In genomic region chr2:164966381-164966780, GRCm38 (mm10) we compare ENCODE assay signal across 9 mouse cellular contexts. TPM values are rescaled to one million over a fixed set of nuclear protein-coding genes. Genes with fewer than 3 reads are reported as not detected.
A peak's percentile ranks its signal among the peaks of the same experiment; 100 is the strongest.
DNase-seq lines count a peak whose midpoint lies in the region; TF ChIP-seq lines count a peak whose summit lies in the region.
"Had no signal": no experiment of that assay in that cellular context is flagged by ENCODE, and none has a peak within 500 bp of the region (broad histone marks: within the 10 kb centered on the region; RNA-seq: fewer than 3 reads in every experiment).

No protein-coding gene starts in this region.

- 13% methylated on average over 8 of the region's 8 CpGs for WGBS in heart, adult 2 months
- WGBS in embryonic facial prominence, embryonic 10.5 days, result 18% methylated on average over 8 of the region's 8 CpGs

- peaks cover 13% of the 10 kb centered on the region for H3K27me3 ChIP-seq in heart, adult 2 months (ENCODE audit: control insufficient read depth, insufficient read depth, low read length)
- H3K27me3 ChIP-seq in embryonic facial prominence, embryonic 10.5 days (replicated peaks; ENCODE audit: low read depth, poor library complexity, severe bottlenecking), result peaks cover 92% of the 10 kb centered on the region

- TF ChIP-seq CTCF in heart, adult 2 months (IDR thresholded peaks at IDR 0.05), result no peak

- H3K79me2 ChIP-seq in heart, adult 2 months (replicated peaks; ENCODE audit: control insufficient read depth, insufficient read depth, low read length), result no peaks in the 10 kb centered on the region

- no peak overlapping the region for H3K4me3 ChIP-seq in heart, adult 2 months
- H3K4me3 ChIP-seq in embryonic facial prominence, embryonic 10.5 days, result no peak overlapping the region

- DNase-seq in heart, postnatal 4 days, result peak; percentile 65
- no peak for DNase-seq in heart, adult 2 months
- peak; percentile 42 for DNase-seq in thymus, postnatal 0 days (ENCODE audit: low spot score)
- DNase-seq in thymus, adult 18-20 months, result no peak
- DNase-seq in embryonic facial prominence, embryonic 10.5 days (ENCODE audit: low spot score), result peak; percentile 70
- peak; percentile 73 for DNase-seq in retina, postnatal 1 day
- DNase-seq in right cerebral cortex, postnatal 4 days, result no peak
- no peak for DNase-seq in layer of hippocampus, adult 18-20 months (ENCODE audit: low spot score in 2 of 2)

- no peaks in the 10 kb centered on the region for H3K9me3 ChIP-seq in embryonic facial prominence, embryonic 10.5 days

- no peaks in the 10 kb centered on the region for H3K4me1 ChIP-seq in heart, adult 2 months (ENCODE audit: control insufficient read depth, insufficient read depth, low read length)
- H3K4me1 ChIP-seq in embryonic facial prominence, embryonic 10.5 days, result peaks cover 49% of the 10 kb centered on the region

- H3K36me3 ChIP-seq in heart, adult 2 months (ENCODE audit: control insufficient read depth, insufficient read depth, low read length), result no peaks in the 10 kb centered on the region
- no peaks in the 10 kb centered on the region for H3K36me3 ChIP-seq in embryonic facial prominence, embryonic 10.5 days (replicated peaks)

- no peak for TF ChIP-seq EP300 in heart, adult 2 months (IDR thresholded peaks at IDR 0.05; ENCODE audit: insufficient read depth, low read depth, low read length)

- intact Hi-C loops in heart, adult 2 months (cut with DNase I), result no loop called here

- no peak overlapping the region for H3K9ac ChIP-seq in heart, adult 2 months (ENCODE audit: low read depth, low read length)

- no peak overlapping the region for H3K27ac ChIP-seq in heart, adult 2 months
- H3K27ac ChIP-seq in embryonic facial prominence, embryonic 10.5 days (replicated peaks), result no peak overlapping the region
- H3K27ac ChIP-seq: macrophage had no signal

- TF ChIP-seq POLR2A in heart, adult 2 months (IDR thresholded peaks at IDR 0.05; ENCODE audit: insufficient read depth, low read depth, low read length), result no peak

RNA-seq across cellular contexts. Expression of gene Slc12a5, which starts 5.8 kb away (rescaled TPM):
- 1 to 10 TPM in 1 of 2 experiments, under 1 TPM in 1; 0.90 to 1.1 TPM for total RNA-seq in heart, postnatal 4 days (2021)
- 1 to 10 TPM; 2.2 to 2.3 TPM for total RNA-seq in heart, adult 2 months (2021)
- polyA plus RNA-seq in heart, adult 2 months (2012; rRNA removed), result 1.5 TPM in 2 replicates
- polyA plus RNA-seq in thymus, postnatal 0 days (2015; fragmentation: Nextera tagmentation; extraction: Ambion mirVana), result 0.26 and 0.30 TPM in 2 replicates
- 1.5 and 1.7 TPM in 2 replicates for polyA plus RNA-seq in embryonic facial prominence, embryonic 10.5 days (2016; fragmentation: Nextera tagmentation; extraction: Ambion mirVana)
- total RNA-seq in layer of hippocampus, adult 18-20 months (2021), result 100 to 1,000 TPM; 396 to 408 TPM
- polyA plus RNA-seq: macrophage had no signal

RNA-seq across cellular contexts. Expression of gene Mmp9, which starts 25.8 kb away (rescaled TPM):
- total RNA-seq in heart, postnatal 4 days (2021), result under 1 TPM; 0.48 to 0.63 TPM
- total RNA-seq in heart, adult 2 months (2021), result under 1 TPM; 0.93 to 0.99 TPM
- 3.5 and 5.1 TPM in 2 replicates for polyA plus RNA-seq in heart, adult 2 months (2012; rRNA removed)
- 47.8 and 53.2 TPM in 2 replicates for polyA plus RNA-seq in thymus, postnatal 0 days (2015; fragmentation: Nextera tagmentation; extraction: Ambion mirVana)
- polyA plus RNA-seq in embryonic facial prominence, embryonic 10.5 days (2016; fragmentation: Nextera tagmentation; extraction: Ambion mirVana), result 0.28 and 0.77 TPM in 2 replicates
- total RNA-seq in layer of hippocampus, adult 18-20 months (2021), result 1 to 10 TPM; 1.5 to 1.6 TPM

RNA-seq across cellular contexts. Expression of gene Zfp335, which starts 54.8 kb away (rescaled TPM):
- total RNA-seq in heart, postnatal 4 days (2021), result 10 to 100 TPM; 14.7 to 15.8 TPM
- 1 to 10 TPM; 8.0 to 8.2 TPM for total RNA-seq in heart, adult 2 months (2021)
- 14.0 and 14.3 TPM in 2 replicates for polyA plus RNA-seq in heart, adult 2 months (2012; rRNA removed)
- polyA plus RNA-seq in thymus, postnatal 0 days (2015; fragmentation: Nextera tagmentation; extraction: Ambion mirVana), result 8.6 and 9.5 TPM in 2 replicates
- polyA plus RNA-seq in embryonic facial prominence, embryonic 10.5 days (2016; fragmentation: Nextera tagmentation; extraction: Ambion mirVana), result 17.4 and 18.2 TPM in 2 replicates
- 10 to 100 TPM; 25.9 to 26.8 TPM for total RNA-seq in layer of hippocampus, adult 18-20 months (2021)

Comparison
In these comparisons a context has a peak if more than half of its experiments do, and no peak if none do; other contexts are left out.
1. DNase-seq: peak in heart, postnatal 4 days (single experiment), thymus, postnatal 0 days (single experiment), embryonic facial prominence, embryonic 10.5 days (single experiment) and retina, postnatal 1 day (single experiment); none in heart, adult 2 months (0 of 2), thymus, adult 18-20 months (0 of 2), right cerebral cortex, postnatal 4 days (single experiment) and layer of hippocampus, adult 18-20 months (0 of 2).
2. RNA of gene Slc12a5, which starts 5.8 kb away (total RNA-seq): 396 to 408 TPM in layer of hippocampus, adult 18-20 months; 2.2 to 2.3 TPM in heart, adult 2 months and 0.90 to 1.1 TPM in heart, postnatal 4 days; every median in the first group is over 100 times any median in the second.